Mouse (Mus musculus) small intestine, adult 2 months (tissue): ENCODE data around the gene Usp2. TPM values are rescaled to one million over a fixed set of nuclear protein-coding genes. Genes with fewer than 3 reads are reported as not detected.

Experiments used
- H3K27ac ChIP-seq: fragments of 200-500 bp; 2 replicates; pipeline ENCODE4 v1.5.1; 2012; ENCODE audit warnings: low read depth, low read length, control low read depth, inconsistent platforms; ENCODE audit not compliant: insufficient read depth
- H3K27me3 ChIP-seq: fragments of 200-500 bp; 2 replicates; pipeline ENCODE4 v1.6.1; 2012; ENCODE audit warnings: mild to moderate bottlenecking, moderate library complexity, low read length, inconsistent platforms; ENCODE audit not compliant: control insufficient read depth, insufficient read depth
- H3K36me3 ChIP-seq: fragments of 200-500 bp; 2 replicates; pipeline ENCODE4 v1.6.1; 2012; ENCODE audit warnings: mild to moderate bottlenecking, low read length, control low read depth, inconsistent platforms; ENCODE audit not compliant: control insufficient read depth, insufficient read depth
- H3K4me1 ChIP-seq: fragments of 200-500 bp; 2 replicates; pipeline ENCODE4 v1.6.1; 2012; ENCODE audit warnings: low read length, inconsistent platforms, mixed read lengths; ENCODE audit not compliant: control insufficient read depth, insufficient read depth, insufficient read length
- H3K4me3 ChIP-seq: fragments of 200-500 bp; 2 replicates; pipeline ENCODE4 v1.5.1; 2012; ENCODE audit warnings: low read depth, mild to moderate bottlenecking, control low read depth, inconsistent platforms, low read length, moderate library complexity
- CTCF ChIP-seq: fragments of 200-500 bp; IDR thresholded peaks from 2 replicates; pipeline ENCODE4 v1.5.1; 2012; ENCODE audit warnings: low read depth, mild to moderate bottlenecking, control low read depth, inconsistent platforms, low read length, moderate library complexity, mixed read lengths; ENCODE audit not compliant: insufficient replicate concordance, insufficient read length; ENCODE audit errors: extremely low read depth
- POLR2A ChIP-seq: fragments of 200-500 bp; IDR thresholded peaks from 2 replicates; pipeline ENCODE4 v1.6.1; 2012; ENCODE audit warnings: low read depth, mild to moderate bottlenecking, control low read depth, inconsistent platforms, low read length, moderate library complexity
- WGBS: fragments of 180-500 bp; shearing (Covaris S2); methylation state at CpG from one replicate; pipeline ENCODE4 v1.1.7; 2018; 5-methylcytosine and 5-hydroxymethylcytosine counted together
- polyA plus RNA-seq: library from polyadenylated mRNA; depleted of rRNA; stranded (reverse); fragments of >200 nt; gene quantifications from 2 replicates; pipeline ENCODE4 v1.2.3, GENCODE M21; 2012

The Usp2 gene
- polyA plus RNA-seq, 1 experiment, result 12.0 TPM

- TF ChIP-seq POLR2A (no peak), CTCF (no peak)
- no peak overlapping the region for H3K27ac ChIP-seq
- no peaks in the 10 kb centered on the region for H3K27me3 ChIP-seq
- H3K4me3 ChIP-seq, result no peak overlapping the region
- H3K36me3 ChIP-seq, result no peaks in the 10 kb centered on the region
- H3K4me1 ChIP-seq, result peaks cover 3% of the 10 kb centered on the region; the same call in 1 of the 2 replicates
- WGBS, result 65% methylated on average over 11 of the region's 11 CpGs
Measured at GRCm38 (mm10) chr9:44071914-44072598, 5.2 kb downstream of the Usp2 start.

GRCm38 (mm10) chr9:44072599-44072915 lies 5.7 kb downstream of the Usp2 start:
- TF ChIP-seq CTCF (no peak), POLR2A (no peak)
- peaks cover under 1% of the 10 kb centered on the region; the same call in 1 of the 2 replicates for H3K4me1 ChIP-seq
- no peak overlapping the region for H3K27ac ChIP-seq
- no peaks in the 10 kb centered on the region for H3K27me3 ChIP-seq
- WGBS, result 68% methylated on average over 4 of the region's 4 CpGs
- no peaks in the 10 kb centered on the region for H3K36me3 ChIP-seq
- H3K4me3 ChIP-seq, result no peak overlapping the region

GRCm38 (mm10) chr9:44073115-44073514 lies 6.3 kb downstream of the Usp2 start:
- Histone ChIP-seq H3K4me1 (peaks cover 6% of the 10 kb centered on the region; the same call in 1 of the 2 replicates), H3K27me3 (no peaks in the 10 kb centered on the region), H3K27ac (no peak overlapping the region), H3K36me3 (no peaks in the 10 kb centered on the region), H3K4me3 (no peak overlapping the region)
- 85% methylated on average over 5 of the region's 5 CpGs for WGBS
- TF ChIP-seq POLR2A, result no peak
- TF ChIP-seq CTCF, result no peak

GRCm38 (mm10) chr9:44074395-44075275 lies 7.8 kb downstream of the Usp2 start:
- H3K27ac ChIP-seq, result no peak overlapping the region
- H3K4me1 ChIP-seq, result peaks cover 18% of the 10 kb centered on the region; the same call in 1 of the 2 replicates
- WGBS, result 58% methylated on average over 9 of the region's 9 CpGs
- TF ChIP-seq CTCF (peak; percentile 43; the same call in 1 of the 2 replicates), POLR2A (no peak)
- no peak overlapping the region for H3K4me3 ChIP-seq
- no peaks in the 10 kb centered on the region for H3K27me3 ChIP-seq
- no peaks in the 10 kb centered on the region for H3K36me3 ChIP-seq

- no peak overlapping the region for H3K27ac ChIP-seq
- 91% methylated on average over 24 of the region's 24 CpGs for WGBS
- no peak overlapping the region for H3K4me3 ChIP-seq
- no peaks in the 10 kb centered on the region for H3K36me3 ChIP-seq
- no peaks in the 10 kb centered on the region for H3K27me3 ChIP-seq
- H3K4me1 ChIP-seq, result peaks cover 25% of the 10 kb centered on the region
- TF ChIP-seq POLR2A (no peak), CTCF (no peak)
Measured at GRCm38 (mm10) chr9:44075276-44075995, 8.6 kb downstream of the Usp2 start.

- TF ChIP-seq CTCF, result no peak
- no peak for TF ChIP-seq POLR2A
- Histone ChIP-seq H3K27me3 (no peaks in the 10 kb centered on the region), H3K36me3 (no peaks in the 10 kb centered on the region), H3K27ac (no peak overlapping the region), H3K4me1 (peaks cover 32% of the 10 kb centered on the region), H3K4me3 (no peak overlapping the region)
- WGBS, result 81% methylated on average over 16 of the region's 16 CpGs
Measured at GRCm38 (mm10) chr9:44075996-44076763, 9.4 kb downstream of the Usp2 start.
